Mouse (Mus musculus) liver, embryonic 14.5 days (tissue): ENCODE measurements at regions not wholly inside any gene's neighbourhood (a gene's known extent, or its start where the extent isn't known, plus 50 kb on each side); places are given as distances from the start of the nearest gene placed in this dataset.

Experiments
- ATAC-seq: fragments of 200-750 bp; cut with Nextera tagmentation; 2 replicates; pipeline ENCODE4 v1.8.0; 2017; ENCODE audit warnings: moderate number of reproducible peaks, mild to moderate bottlenecking, moderate library complexity; ENCODE audit not compliant: insufficient read depth
- DNase-seq, 3 experiments: peaks; one replicate each; pipeline ENCODE4 v3.0.0-alpha.2; 2012 to 2013; ENCODE audit warnings: low read depth in 3 of 3, low spot score in 3 of 3
- H3K27ac ChIP-seq: fragments of 300-500 bp; sonication (generic); 2 replicates; pipeline ENCODE4 v1.5.1; 2014; ENCODE audit warnings: moderate library complexity, mild to moderate bottlenecking, control low read depth, inconsistent platforms
- H3K27me3 ChIP-seq: fragments of 300-500 bp; sonication (generic); 2 replicates; pipeline ENCODE4 v1.6.1; 2014; ENCODE audit warnings: mild to moderate bottlenecking, low read length, moderate library complexity; ENCODE audit not compliant: control insufficient read depth, insufficient read depth
- H3K36me3 ChIP-seq: fragments of 300-500 bp; sonication (generic); replicated peaks from 2 replicates; pipeline ENCODE4 v1.6.1; 2014; ENCODE audit warnings: low read depth; ENCODE audit not compliant: control insufficient read depth, insufficient read depth
- H3K4me1 ChIP-seq, 2 experiments: fragments of 200-500 bp in 1 of 2; fragments of 300-500 bp in 1 of 2; sonication (generic) in 1 of 2; replicated peaks; 2 replicates each; pipeline ENCODE4 v1.6.1; 2012 to 2014; ENCODE audit warnings: antibody characterized with exemption in 1 of 2, inconsistent platforms in 1 of 2, low read length in 1 of 2; ENCODE audit not compliant: control insufficient read depth in 2 of 2, insufficient read depth in 2 of 2
- H3K4me2 ChIP-seq: fragments of 300-500 bp; sonication (generic); 2 replicates; pipeline ENCODE4 v1.6.1; 2014; ENCODE audit warnings: low read depth, mild to moderate bottlenecking, control low read depth, moderate library complexity
- H3K4me3 ChIP-seq, 2 experiments: fragments of 200-500 bp in 1 of 2; fragments of 300-500 bp in 1 of 2; sonication (generic) in 1 of 2; 2 replicates each; pipeline ENCODE4 v1.5.1; 2012 to 2014; ENCODE audit warnings: low read depth in 2 of 2, low read length in 2 of 2, mild to moderate bottlenecking in 2 of 2, control low read depth in 1 of 2, inconsistent platforms in 1 of 2, moderate library complexity in 1 of 2; ENCODE audit not compliant: insufficient read depth in 1 of 2
- H3K9ac ChIP-seq: fragments of 300-500 bp; sonication (generic); replicated peaks from 2 replicates; pipeline ENCODE4 v1.6.1; 2014; ENCODE audit warnings: mild to moderate bottlenecking, control low read depth, moderate library complexity
- H3K9me3 ChIP-seq: fragments of 300-500 bp; sonication (generic); 2 replicates; pipeline ENCODE4 v1.6.1; 2016; ENCODE audit warnings: low read length, mixed read lengths; ENCODE audit not compliant: control insufficient read depth
- CTCF ChIP-seq: IDR thresholded peaks from 2 replicates; pipeline ENCODE4 v1.5.1; 2016; ENCODE audit warnings: antibody characterized with exemption, low read depth, control low read depth
- EP300 ChIP-seq: IDR thresholded peaks from 2 replicates; pipeline ENCODE4 v1.6.1; 2016; ENCODE audit warnings: antibody characterized with exemption, low read depth
- WGBS: fragments of 180-500 bp; shearing (Covaris S2); extraction: QIAGEN DNeasy Blood & Tissue Kit; methylation state at CpG from one replicate; pipeline ENCODE4 v1.1.7; 2014; ENCODE audit not compliant: insufficient replicate concordance; 5-methylcytosine and 5-hydroxymethylcytosine counted together

GRCm38 (mm10) chr11:32961600-32961999 lies 137.2 kb upstream of the Smim23 start:
- Histone ChIP-seq H3K9ac (no peak overlapping the region), H3K4me1 (no peaks in the 10 kb centered on the region), H3K27ac (no peak overlapping the region), H3K4me2 (no peak overlapping the region), H3K9me3 (no peaks in the 10 kb centered on the region), H3K4me3 (no peak overlapping the region), H3K36me3 (no peaks in the 10 kb centered on the region), H3K27me3 (no peaks in the 10 kb centered on the region)
- ATAC-seq: no peak
- peak; percentile 60 for TF ChIP-seq CTCF
- no peak for TF ChIP-seq EP300
- 50% methylated on average over 3 of the region's 3 CpGs for WGBS
- DNase-seq: no peak

DNA sequence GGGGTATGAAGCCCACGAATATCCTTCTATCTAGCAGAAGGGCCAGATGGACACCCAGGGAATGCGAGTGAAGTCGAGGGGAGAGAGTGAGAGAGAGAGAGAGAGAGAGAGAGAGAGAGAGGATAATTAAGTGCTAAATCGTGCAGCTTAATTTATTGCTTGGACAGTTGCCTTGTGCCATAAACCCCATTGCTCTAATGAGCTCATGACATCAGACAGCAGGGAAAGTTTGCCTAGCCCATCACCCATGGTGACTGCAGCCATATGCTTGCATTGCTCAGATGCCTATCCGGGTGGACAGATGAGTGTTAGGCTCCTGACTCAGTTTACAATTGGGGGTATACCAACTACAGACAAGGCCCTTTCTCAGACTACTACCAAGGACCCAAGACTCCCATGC lies 134.6 kb upstream of the Smim23 start:
- Histone ChIP-seq H3K27ac (no peak overlapping the region), H3K9me3 (no peaks in the 10 kb centered on the region), H3K27me3 (no peaks in the 10 kb centered on the region), H3K4me3 (no peak overlapping the region), H3K4me2 (no peak overlapping the region), H3K9ac (no peak overlapping the region), H3K36me3 (no peaks in the 10 kb centered on the region), H3K4me1 (no peaks in the 10 kb centered on the region)
- TF ChIP-seq EP300 (no peak), CTCF (no peak)
- DNase-seq: no peak
- no peak for ATAC-seq
- WGBS: 52% methylated on average over 5 of the region's 5 CpGs

- WGBS: 22% methylated on average over 7 of the region's 7 CpGs
- no peak for ATAC-seq
- no peak for DNase-seq
- Histone ChIP-seq H3K9me3 (no peaks in the 10 kb centered on the region), H3K4me3 (no peak overlapping the region), H3K4me1 (no peaks in the 10 kb centered on the region), H3K27ac (no peak overlapping the region), H3K27me3 (no peaks in the 10 kb centered on the region), H3K36me3 (no peaks in the 10 kb centered on the region), H3K4me2 (no peak overlapping the region), H3K9ac (no peak overlapping the region)
- TF ChIP-seq CTCF: peak; percentile 52
- no peak for TF ChIP-seq EP300
Observed at GRCm38 (mm10) chr11:32956993-32957392, 132.6 kb upstream of the Smim23 start.

GRCm38 (mm10) chr11:32952271-32952670 lies 127.9 kb upstream of the Smim23 start:
- Histone ChIP-seq H3K4me2 (no peak overlapping the region), H3K36me3 (no peaks in the 10 kb centered on the region), H3K4me1 (no peaks in the 10 kb centered on the region), H3K27ac (no peak overlapping the region), H3K9ac (no peak overlapping the region), H3K9me3 (no peaks in the 10 kb centered on the region), H3K27me3 (no peaks in the 10 kb centered on the region), H3K4me3 (no peak overlapping the region)
- TF ChIP-seq EP300 (no peak), CTCF (no peak)
- DNase-seq: no peak
- ATAC-seq: no peak

- H3K27ac ChIP-seq: no peak overlapping the region
- no peak overlapping the region for H3K9ac ChIP-seq
- no peaks in the 10 kb centered on the region for H3K9me3 ChIP-seq
- H3K4me1 ChIP-seq: peaks cover 0 to 8% of the 10 kb centered on the region in 2 experiments; a peak in 1 of 4 replicates
- no peaks in the 10 kb centered on the region for H3K36me3 ChIP-seq
- H3K4me3 ChIP-seq: no peak overlapping the region
- H3K27me3 ChIP-seq: no peaks in the 10 kb centered on the region
- DNase-seq (no peak), ATAC-seq (no peak)
- H3K4me2 ChIP-seq: no peak overlapping the region
- 63% methylated on average over 4 of the region's 4 CpGs for WGBS
- TF ChIP-seq CTCF (no peak), EP300 (no peak)
Observed at GRCm38 (mm10) chr11:32948132-32948531, 123.7 kb upstream of the Smim23 start.
